Mouse (Mus musculus): ENCODE measurements at regions not wholly inside any gene's neighbourhood (a gene's known extent, or its start where the extent isn't known, plus 50 kb on each side); places are given as distances from the start of the nearest gene placed in this dataset.

- H3K4me2 ChIP-seq (replicated peaks; ENCODE audit: low read depth, low read length, severe bottlenecking) = no peak overlapping the region
- H3K27me3 ChIP-seq (ENCODE audit: control insufficient read depth, insufficient read depth, low read length) = no peaks in the 10 kb centered on the region
- ATAC-seq (ENCODE audit: low FRiP score, low read depth) (no peak), DNase-seq (ENCODE audit: low spot score) (no peak)
- TF ChIP-seq POLR2A (IDR thresholded peaks at IDR 0.05; ENCODE audit: borderline replicate concordance, extremely low read depth, insufficient read depth, insufficient read length) = no peak
- H3K9me3 ChIP-seq (ENCODE audit: control insufficient read depth, low read length) = no peaks in the 10 kb centered on the region
- 72% methylated on average over 3 of the region's 3 CpGs for WGBS
- no peak overlapping the region for H3K9ac ChIP-seq (ENCODE audit: low read depth, low read length, severe bottlenecking)
- H3K27ac ChIP-seq (replicated peaks; ENCODE audit: low read depth, low read length) = no peak overlapping the region
- no peaks in the 10 kb centered on the region for H3K36me3 ChIP-seq (ENCODE audit: control insufficient read depth, insufficient read depth, low read length)
- no peaks in the 10 kb centered on the region for H3K4me1 ChIP-seq (ENCODE audit: control insufficient read depth, insufficient read depth, low read length)
- H3K4me3 ChIP-seq (replicated peaks; ENCODE audit: low read length) = no peak overlapping the region
Measured at GRCm38 (mm10) chr19:36229315-36229714, 109.4 kb upstream of the Ankrd1 start.

- H3K9me3 ChIP-seq (ENCODE audit: control insufficient read depth, low read length) = no peaks in the 10 kb centered on the region
- H3K4me3 ChIP-seq (replicated peaks; ENCODE audit: low read length) = no peak overlapping the region
- H3K27me3 ChIP-seq (ENCODE audit: control insufficient read depth, insufficient read depth, low read length) = no peaks in the 10 kb centered on the region
- no peak overlapping the region for H3K9ac ChIP-seq (ENCODE audit: low read depth, low read length, severe bottlenecking)
- ATAC-seq (ENCODE audit: low FRiP score, low read depth) (no peak), DNase-seq (ENCODE audit: low spot score) (no peak)
- TF ChIP-seq POLR2A (IDR thresholded peaks at IDR 0.05; ENCODE audit: borderline replicate concordance, extremely low read depth, insufficient read depth, insufficient read length) = no peak
- H3K36me3 ChIP-seq (ENCODE audit: control insufficient read depth, insufficient read depth, low read length) = no peaks in the 10 kb centered on the region
- H3K4me2 ChIP-seq (replicated peaks; ENCODE audit: low read depth, low read length, severe bottlenecking) = no peak overlapping the region
- no peak overlapping the region for H3K27ac ChIP-seq (replicated peaks; ENCODE audit: low read depth, low read length)
- 86% methylated on average over 1 of the region's 1 CpGs for WGBS
- H3K4me1 ChIP-seq (ENCODE audit: control insufficient read depth, insufficient read depth, low read length) = no peaks in the 10 kb centered on the region
Measured at GRCm38 (mm10) chr19:36229941-36230340, 110.0 kb upstream of the Ankrd1 start.

- Histone ChIP-seq H3K4me3 (replicated peaks; ENCODE audit: low read length) (no peak overlapping the region), H3K9ac (ENCODE audit: low read depth, low read length, severe bottlenecking) (no peak overlapping the region), H3K4me2 (replicated peaks; ENCODE audit: low read depth, low read length, severe bottlenecking) (no peak overlapping the region), H3K36me3 (ENCODE audit: control insufficient read depth, insufficient read depth, low read length) (no peaks in the 10 kb centered on the region), H3K27me3 (ENCODE audit: control insufficient read depth, insufficient read depth, low read length) (no peaks in the 10 kb centered on the region), H3K27ac (replicated peaks; ENCODE audit: low read depth, low read length) (no peak overlapping the region), H3K4me1 (ENCODE audit: control insufficient read depth, insufficient read depth, low read length) (no peaks in the 10 kb centered on the region; the same call in 1 of the 2 replicates), H3K9me3 (ENCODE audit: control insufficient read depth, low read length) (no peaks in the 10 kb centered on the region)
- DNase-seq (ENCODE audit: low spot score) (no peak), ATAC-seq (ENCODE audit: low FRiP score, low read depth) (no peak)
- TF ChIP-seq POLR2A (IDR thresholded peaks at IDR 0.05; ENCODE audit: borderline replicate concordance, extremely low read depth, insufficient read depth, insufficient read length) = no peak
- WGBS = 51% methylated on average over 6 of the region's 6 CpGs
Measured at GRCm38 (mm10) chr19:36235131-36235530, 113.0 kb upstream of the Pcgf5 start.

GRCm38 (mm10) chr19:36236576-36237345 is 111.3 kb upstream of the Pcgf5 start:
- TF ChIP-seq POLR2A (IDR thresholded peaks at IDR 0.05; ENCODE audit: borderline replicate concordance, extremely low read depth, insufficient read depth, insufficient read length) = no peak
- DNase-seq (ENCODE audit: low spot score) = no peak

GRCm38 (mm10) chr19:36237751-36238150 is 110.4 kb upstream of the Pcgf5 start:
- no peak for TF ChIP-seq POLR2A (IDR thresholded peaks at IDR 0.05; ENCODE audit: borderline replicate concordance, extremely low read depth, insufficient read depth, insufficient read length)
- no peaks in the 10 kb centered on the region for H3K9me3 ChIP-seq (ENCODE audit: control insufficient read depth, low read length)
- ATAC-seq (ENCODE audit: low FRiP score, low read depth) = no peak
- DNase-seq (ENCODE audit: low spot score) = no peak
- H3K4me1 ChIP-seq (ENCODE audit: control insufficient read depth, insufficient read depth, low read length) = no peaks in the 10 kb centered on the region; the same call in 1 of the 2 replicates
- no peaks in the 10 kb centered on the region for H3K36me3 ChIP-seq (ENCODE audit: control insufficient read depth, insufficient read depth, low read length)
- no peak overlapping the region for H3K9ac ChIP-seq (ENCODE audit: low read depth, low read length, severe bottlenecking)
- H3K4me3 ChIP-seq (replicated peaks; ENCODE audit: low read length) = no peak overlapping the region
- WGBS = 82% methylated on average over 3 of the region's 3 CpGs
- H3K4me2 ChIP-seq (replicated peaks; ENCODE audit: low read depth, low read length, severe bottlenecking) = no peak overlapping the region
- H3K27ac ChIP-seq (replicated peaks; ENCODE audit: low read depth, low read length) = no peak overlapping the region
- H3K27me3 ChIP-seq (ENCODE audit: control insufficient read depth, insufficient read depth, low read length) = no peaks in the 10 kb centered on the region

More at GRCm38 (mm10) chr19:36236576-36237345, 111.3 kb upstream of the Pcgf5 start:
- H3K4me3 ChIP-seq (replicated peaks; ENCODE audit: low read length) = no peak overlapping the region
- H3K4me1 ChIP-seq (ENCODE audit: control insufficient read depth, insufficient read depth, low read length) = no peaks in the 10 kb centered on the region; the same call in 1 of the 2 replicates
- no peak overlapping the region for H3K9ac ChIP-seq (ENCODE audit: low read depth, low read length, severe bottlenecking)
- no peaks in the 10 kb centered on the region for H3K36me3 ChIP-seq (ENCODE audit: control insufficient read depth, insufficient read depth, low read length)
- H3K27ac ChIP-seq (replicated peaks; ENCODE audit: low read depth, low read length) = no peak overlapping the region
- 50% methylated on average over 7 of the region's 7 CpGs for WGBS
- no peaks in the 10 kb centered on the region for H3K27me3 ChIP-seq (ENCODE audit: control insufficient read depth, insufficient read depth, low read length)
- no peak overlapping the region for H3K4me2 ChIP-seq (replicated peaks; ENCODE audit: low read depth, low read length, severe bottlenecking)
- no peak for ATAC-seq (ENCODE audit: low FRiP score, low read depth)
- no peaks in the 10 kb centered on the region for H3K9me3 ChIP-seq (ENCODE audit: control insufficient read depth, low read length)
